Mouse (Mus musculus) brain, embryonic 14.5 days (tissue): ENCODE measurements at regions not wholly inside any gene's neighbourhood (a gene's known extent, or its start where the extent isn't known, plus 50 kb on each side); places are given as distances from the start of the nearest gene placed in this dataset.

Source experiments
- DNase-seq: peaks from one replicate; pipeline ENCODE4 v3.0.0-alpha.2; 2011; ENCODE audit warnings: low read depth
- CTCF ChIP-seq: fragments of 200-500 bp; IDR thresholded peaks from 2 replicates; pipeline ENCODE4 v1.5.1; 2012; ENCODE audit warnings: inconsistent platforms, mild to moderate bottlenecking, moderate library complexity, borderline replicate concordance; ENCODE audit not compliant: insufficient read depth, insufficient read length; ENCODE audit errors: extremely low read depth
- POLR2A ChIP-seq: fragments of 200-500 bp; IDR thresholded peaks from 2 replicates; pipeline ENCODE4 v1.6.1; 2012; ENCODE audit warnings: mild to moderate bottlenecking, inconsistent platforms, borderline replicate concordance; ENCODE audit not compliant: poor library complexity, insufficient read depth, insufficient read length, severe bottlenecking; ENCODE audit errors: extremely low read depth

DNA sequence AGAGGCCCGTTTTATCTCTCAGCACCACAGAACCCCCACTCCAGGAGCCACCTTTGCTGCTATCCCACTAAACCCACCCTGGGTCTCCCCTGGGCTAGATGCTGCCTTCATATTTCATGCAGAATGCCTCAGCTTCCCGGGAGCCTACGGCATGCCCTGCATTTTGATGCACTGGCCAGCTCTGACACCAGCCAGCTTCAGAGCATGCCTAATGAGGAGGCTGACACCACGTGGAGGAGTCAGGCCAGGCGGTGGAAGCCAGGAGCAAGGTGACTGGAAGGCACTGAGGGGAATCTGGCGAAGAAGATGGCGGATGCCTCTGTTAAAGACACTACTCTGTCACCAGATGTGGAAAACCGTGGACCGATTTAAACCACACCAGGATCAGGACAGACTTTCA, 567.2 kb downstream of the Ccdc171 start:
- peak; percentile 39 for DNase-seq
- TF ChIP-seq POLR2A (no peak), CTCF (no peak)

GRCm38 (mm10) chr4:84095237-84095636, 569.9 kb downstream of the Ccdc171 start:
- TF ChIP-seq POLR2A, result no peak
- TF ChIP-seq CTCF, result no peak

GRCm38 (mm10) chr4:84096081-84096480, 570.7 kb downstream of the Ccdc171 start:
- TF ChIP-seq CTCF (no peak), POLR2A (no peak)
- DNase-seq, result no peak

More at GRCm38 (mm10) chr4:84095237-84095636, 569.9 kb downstream of the Ccdc171 start:
- no peak for DNase-seq

GRCm38 (mm10) chr4:84099071-84099470, 573.7 kb downstream of the Ccdc171 start:
- no peak for TF ChIP-seq CTCF
- TF ChIP-seq POLR2A, result no peak
- peak; percentile 44 for DNase-seq

DNA sequence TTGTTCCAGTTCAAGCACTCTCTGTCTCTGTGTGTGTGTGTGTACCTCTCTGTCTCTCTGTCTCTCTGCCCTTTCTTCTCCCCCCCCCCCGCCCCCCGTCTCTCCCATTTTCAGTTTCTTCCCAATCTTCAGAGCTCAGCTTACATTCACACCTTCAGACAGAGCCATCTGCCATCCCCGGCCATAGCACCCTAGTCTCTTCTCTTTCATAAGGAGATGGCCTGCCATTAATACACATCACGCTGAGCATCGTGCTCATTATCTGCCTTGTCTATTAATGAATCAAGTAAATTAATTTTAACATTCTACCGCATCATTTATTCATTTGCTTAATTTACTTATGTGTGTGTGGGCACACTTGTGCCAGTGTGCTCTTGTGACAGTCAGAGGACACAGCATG, 573.2 kb downstream of the Bnc2 start:
- no peak for TF ChIP-seq POLR2A
- no peak for TF ChIP-seq CTCF

GRCm38 (mm10) chr4:84102736-84103135, 572.3 kb downstream of the Bnc2 start:
- TF ChIP-seq POLR2A (no peak), CTCF (no peak)
- no peak for DNase-seq

More for the DNA sequence above, 573.2 kb downstream of the Bnc2 start:
- DNase-seq, result peak; percentile 55

GRCm38 (mm10) chr4:84108592-84108991, 566.5 kb downstream of the Bnc2 start:
- DNase-seq, result no peak
- TF ChIP-seq CTCF, result no peak
- TF ChIP-seq POLR2A, result no peak

- DNase-seq, result peak; percentile 67
- no peak for TF ChIP-seq CTCF
- no peak for TF ChIP-seq POLR2A
Observed at GRCm38 (mm10) chr4:84109771-84110503, 565.1 kb downstream of the Bnc2 start.

DNA sequence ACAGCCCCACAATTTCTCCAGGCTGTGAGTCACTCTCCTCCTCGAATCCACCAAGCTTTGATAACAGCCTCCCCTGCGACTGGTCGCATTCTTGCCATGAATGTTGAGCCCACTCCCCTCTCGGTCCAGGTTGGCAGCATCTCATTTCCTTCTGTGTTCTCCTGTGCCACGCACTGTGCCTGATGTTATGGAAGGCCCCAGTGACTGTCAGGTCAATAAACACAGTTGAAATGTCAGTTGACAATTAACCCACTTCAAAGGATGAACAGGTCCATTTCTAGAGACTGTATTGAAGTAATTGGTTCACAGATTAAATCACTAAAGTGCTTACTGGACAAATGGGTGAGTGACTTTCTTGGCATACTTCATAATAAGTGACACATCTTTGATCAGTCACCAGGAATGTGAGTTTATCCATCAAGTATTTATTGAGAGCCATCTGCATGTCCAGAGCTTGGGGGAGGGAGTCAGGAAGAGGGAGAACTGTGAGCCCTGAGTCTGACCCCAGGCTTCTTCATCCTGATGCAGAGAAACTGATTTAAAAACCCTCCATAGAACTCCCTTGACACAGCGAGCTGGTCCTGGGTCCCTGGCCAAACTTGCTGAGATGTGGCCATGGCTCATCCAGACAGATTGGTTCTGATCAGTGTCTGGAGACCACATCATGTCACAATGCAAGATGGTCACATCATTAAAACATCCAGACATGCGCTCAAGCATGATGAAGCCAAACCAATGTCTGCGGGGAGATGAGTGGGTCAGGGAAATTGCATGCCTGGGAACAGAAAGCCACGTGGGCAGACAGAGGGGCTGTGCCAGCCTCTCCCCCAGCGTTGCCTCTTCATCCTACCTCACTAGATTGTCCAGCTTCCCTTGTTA, 560.7 kb downstream of the Bnc2 start:
- DNase-seq, result no peak
- no peak for TF ChIP-seq POLR2A
- TF ChIP-seq CTCF, result no peak

- DNase-seq, result no peak
- no peak for TF ChIP-seq POLR2A
- no peak for TF ChIP-seq CTCF
Observed at GRCm38 (mm10) chr4:84118284-84118919, 556.7 kb downstream of the Bnc2 start.

DNA sequence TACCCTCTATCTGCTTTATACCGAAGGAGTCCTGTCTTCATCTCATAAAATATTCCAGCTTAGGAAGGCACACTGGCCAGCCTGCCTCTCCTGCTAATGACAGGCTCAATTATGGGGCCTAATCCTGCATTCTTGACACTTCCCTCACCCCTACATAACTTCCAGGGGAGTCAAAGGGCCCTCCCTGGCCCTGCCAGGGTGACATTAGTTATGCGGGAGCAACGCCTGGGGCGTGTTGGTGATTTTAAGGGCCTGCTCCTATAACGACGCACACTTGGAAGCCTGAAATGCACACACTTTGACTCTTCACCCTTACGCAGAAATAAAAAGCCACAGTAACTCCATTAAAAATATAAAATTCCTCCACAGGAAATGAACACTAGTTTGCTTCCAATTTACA, 555.5 kb downstream of the Bnc2 start:
- DNase-seq, result peak; percentile 34
- no peak for TF ChIP-seq CTCF
- TF ChIP-seq POLR2A, result no peak
